Mouse (Mus musculus) hindbrain, embryonic 15.5 days (tissue): ENCODE data around the gene Tekt3. TPM values are rescaled to one million over a fixed set of nuclear protein-coding genes. Genes with fewer than 3 reads are reported as not detected.

Source experiments
- ATAC-seq: fragments of 200-750 bp; cut with Nextera tagmentation; 2 replicates; pipeline ENCODE4 v1.8.0; 2017; ENCODE audit warnings: low read depth, moderate number of reproducible peaks, moderate TSS enrichment; ENCODE audit not compliant: low FRiP score
- H3K27ac ChIP-seq: fragments of 300-500 bp; sonication (generic); replicated peaks from 2 replicates; pipeline ENCODE4 v1.5.1; 2015; ENCODE audit warnings: mild to moderate bottlenecking, inconsistent platforms
- H3K27me3 ChIP-seq: fragments of 300-500 bp; sonication (generic); 2 replicates; pipeline ENCODE4 v1.6.1; 2015; ENCODE audit warnings: control low read depth, inconsistent platforms
- H3K36me3 ChIP-seq: fragments of 300-500 bp; sonication (generic); 2 replicates; pipeline ENCODE4 v1.6.1; 2015; ENCODE audit warnings: control low read depth, inconsistent platforms
- H3K4me1 ChIP-seq: fragments of 300-500 bp; sonication (generic); replicated peaks from 2 replicates; pipeline ENCODE4 v1.6.1; 2015; ENCODE audit warnings: control low read depth, inconsistent platforms
- H3K4me2 ChIP-seq: fragments of 300-500 bp; sonication (generic); 2 replicates; pipeline ENCODE4 v1.6.1; 2015; ENCODE audit warnings: moderate library complexity, mild to moderate bottlenecking, inconsistent platforms
- H3K4me3 ChIP-seq: fragments of 300-500 bp; sonication (generic); 2 replicates; pipeline ENCODE4 v1.5.1; 2015; ENCODE audit warnings: mild to moderate bottlenecking, inconsistent platforms
- H3K9ac ChIP-seq: fragments of 300-500 bp; sonication (generic); 2 replicates; pipeline ENCODE4 v1.6.1; 2015; ENCODE audit warnings: inconsistent platforms
- H3K9me3 ChIP-seq: fragments of 300-500 bp; sonication (generic); 2 replicates; pipeline ENCODE4 v1.6.1; 2016; ENCODE audit warnings: control low read depth, inconsistent platforms
- WGBS: fragments of 180-500 bp; shearing (Covaris S2); methylation state at CpG from one replicate; pipeline ENCODE4 v1.1.7; 2015; 5-methylcytosine and 5-hydroxymethylcytosine counted together
- polyA plus RNA-seq: library from polyadenylated mRNA; unstranded; fragments of >200 nt; fragmentation: Nextera tagmentation; extraction: Ambion mirVana; gene quantifications from 2 replicates; pipeline ENCODE4 v1.2.1, GENCODE M21; 2015

The Tekt3 gene
- polyA plus RNA-seq, 1 experiment from 2014 or later = not detected

DNA sequence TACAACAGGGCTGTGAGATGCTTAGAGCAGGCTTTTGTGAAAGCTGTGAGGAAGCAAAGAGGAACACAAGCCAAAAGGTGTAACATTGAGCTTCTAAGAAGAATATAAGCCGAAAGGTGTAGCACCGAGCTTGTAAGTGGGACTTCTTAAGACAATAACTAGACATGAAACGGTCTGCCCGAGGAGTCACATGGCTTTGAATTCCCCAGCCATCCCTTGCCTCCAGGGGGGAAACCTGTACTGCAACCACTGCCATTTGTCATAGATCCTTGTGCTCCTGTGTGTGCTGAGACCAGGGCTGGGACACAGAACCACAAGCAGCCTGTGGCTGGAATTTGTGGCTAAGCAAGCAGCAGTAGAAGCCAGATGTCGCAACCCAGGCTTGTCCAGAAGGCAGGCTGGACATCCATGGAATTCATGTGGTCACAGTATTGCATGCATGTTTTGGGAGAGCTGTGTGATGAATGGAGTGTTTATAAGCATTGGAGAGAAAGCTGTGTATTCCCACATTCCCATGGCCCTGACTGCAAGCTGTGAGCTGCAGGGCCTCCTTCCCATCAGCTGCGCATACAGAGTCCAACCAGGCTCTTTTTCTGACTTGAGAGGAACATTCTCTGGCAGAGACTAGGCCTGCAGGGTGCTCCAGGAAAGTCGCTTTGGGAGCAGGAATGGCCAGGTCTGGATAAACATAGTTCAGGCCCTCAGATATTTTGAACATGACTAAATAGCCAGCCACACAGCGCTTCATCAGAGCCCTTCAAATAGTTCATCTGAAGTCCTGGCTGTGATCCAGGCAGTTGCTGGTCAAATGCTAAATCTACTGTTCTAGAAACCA, 53.6 kb downstream of the Tekt3 start:
- no peak overlapping the region for H3K4me3 ChIP-seq
- H3K9me3 ChIP-seq = no peaks in the 10 kb centered on the region
- no peaks in the 10 kb centered on the region for H3K4me1 ChIP-seq
- no peak overlapping the region for H3K4me2 ChIP-seq
- WGBS = 88% methylated on average over 8 of the region's 8 CpGs
- H3K27me3 ChIP-seq = no peaks in the 10 kb centered on the region
- H3K27ac ChIP-seq = no peak overlapping the region
- ATAC-seq = no peak
- no peaks in the 10 kb centered on the region for H3K36me3 ChIP-seq
- no peak overlapping the region for H3K9ac ChIP-seq

DNA sequence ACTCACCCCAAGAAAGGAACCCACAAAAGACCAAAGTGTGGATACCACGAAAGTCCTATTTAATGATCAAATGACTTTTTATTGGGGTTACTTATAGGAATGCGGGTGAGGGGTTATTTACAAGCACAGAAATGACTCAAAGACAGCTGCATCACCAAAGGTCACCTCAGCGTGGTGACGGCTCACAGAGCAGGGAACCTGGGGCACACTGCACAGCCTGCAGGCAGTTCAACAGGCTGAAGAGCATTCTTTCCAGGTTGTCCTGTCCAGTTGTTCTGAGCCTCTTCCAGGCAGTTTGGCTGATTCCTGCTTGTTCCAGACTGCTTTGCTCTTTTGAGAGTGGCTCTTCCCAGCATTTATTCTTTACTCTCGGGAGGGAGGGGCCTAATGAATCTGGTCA, 55.2 kb downstream of the Tekt3 start:
- Histone ChIP-seq H3K27ac (no peak overlapping the region), H3K36me3 (no peaks in the 10 kb centered on the region), H3K9me3 (no peaks in the 10 kb centered on the region), H3K27me3 (no peaks in the 10 kb centered on the region), H3K4me1 (no peaks in the 10 kb centered on the region), H3K4me3 (no peak overlapping the region), H3K4me2 (no peak overlapping the region), H3K9ac (no peak overlapping the region)
- 93% methylated on average over 5 of the region's 5 CpGs for WGBS
- no peak for ATAC-seq

DNA sequence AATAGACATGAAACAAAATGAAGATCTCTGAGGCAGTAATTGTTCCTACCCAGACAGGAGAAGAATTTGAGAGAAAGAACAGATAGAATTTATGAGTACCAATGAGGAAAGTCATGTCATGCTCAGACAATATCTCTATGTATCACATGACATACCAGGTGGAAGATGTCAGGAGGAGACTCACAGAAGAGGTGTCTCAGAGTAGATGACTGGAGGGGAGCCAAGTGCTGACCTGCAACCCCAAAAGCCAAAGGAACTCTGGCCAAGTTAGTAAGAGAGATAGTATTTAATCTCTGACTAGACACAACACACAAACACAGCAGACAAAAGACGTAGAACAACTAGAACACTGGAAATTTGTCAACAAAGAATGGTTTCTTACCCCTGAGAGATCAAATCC, 55.8 kb downstream of the Tekt3 start:
- Histone ChIP-seq H3K4me2 (no peak overlapping the region), H3K36me3 (no peaks in the 10 kb centered on the region), H3K4me3 (no peak overlapping the region), H3K9ac (no peak overlapping the region), H3K27ac (no peak overlapping the region), H3K9me3 (no peaks in the 10 kb centered on the region), H3K27me3 (no peaks in the 10 kb centered on the region), H3K4me1 (no peaks in the 10 kb centered on the region)
- ATAC-seq = no peak
- 94% methylated on average over 1 of the region's 1 CpGs for WGBS

DNA sequence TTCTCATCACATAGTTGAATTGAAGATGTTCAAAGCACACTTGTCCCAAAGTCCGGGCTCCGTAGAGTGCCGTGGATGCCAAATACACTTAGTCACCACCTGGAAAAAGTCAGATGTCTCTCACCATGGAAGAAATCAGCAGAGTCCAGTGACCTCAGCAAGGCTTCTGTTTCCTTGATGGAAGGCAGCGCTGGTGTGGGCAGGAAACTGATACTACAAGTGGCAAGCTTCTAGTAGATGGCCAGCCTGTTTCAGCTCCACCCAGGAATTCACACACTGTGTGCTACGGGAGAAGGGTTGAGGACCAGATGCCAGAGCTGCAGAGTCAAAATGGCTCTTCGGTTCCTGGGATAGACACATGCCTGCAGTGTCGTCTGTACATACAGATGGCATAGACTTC, 58.3 kb downstream of the Tekt3 start:
- H3K4me3 ChIP-seq = no peak overlapping the region
- H3K4me1 ChIP-seq = no peaks in the 10 kb centered on the region; the same call in 1 of the 2 replicates
- WGBS = 95% methylated on average over 7 of the region's 7 CpGs
- no peak for ATAC-seq
- H3K27me3 ChIP-seq = no peaks in the 10 kb centered on the region
- no peaks in the 10 kb centered on the region for H3K9me3 ChIP-seq
- H3K27ac ChIP-seq = no peak overlapping the region
- no peak overlapping the region for H3K4me2 ChIP-seq
- no peaks in the 10 kb centered on the region for H3K36me3 ChIP-seq
- H3K9ac ChIP-seq = no peak overlapping the region

DNA sequence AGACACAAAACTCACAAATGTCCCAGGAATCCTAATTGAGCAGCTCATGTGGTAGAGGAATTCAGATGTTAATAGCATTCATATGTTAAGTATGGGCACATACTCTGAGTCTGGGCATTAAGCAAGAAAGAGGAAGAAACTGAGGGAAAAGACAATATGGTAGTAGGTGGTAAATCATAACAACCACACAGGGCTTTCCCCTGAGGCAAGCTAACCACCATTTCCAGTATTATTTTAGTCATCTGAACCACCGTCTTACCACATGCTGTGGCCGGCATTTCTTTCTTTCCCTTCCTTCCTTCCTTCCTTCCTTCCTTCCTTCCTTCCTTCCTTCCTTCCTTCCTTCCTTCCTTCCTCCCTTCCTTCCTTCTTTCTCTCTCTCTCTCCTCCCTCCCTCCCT, 60.8 kb downstream of the Tekt3 start:
- Histone ChIP-seq H3K4me3 (no peak overlapping the region), H3K9me3 (no peaks in the 10 kb centered on the region), H3K9ac (no peak overlapping the region), H3K27me3 (no peaks in the 10 kb centered on the region), H3K36me3 (no peaks in the 10 kb centered on the region), H3K27ac (no peak overlapping the region), H3K4me2 (no peak overlapping the region), H3K4me1 (no peaks in the 10 kb centered on the region; the same call in 1 of the 2 replicates)
- WGBS = 70% methylated on average over 2 of the region's 2 CpGs
- no peak for ATAC-seq

DNA sequence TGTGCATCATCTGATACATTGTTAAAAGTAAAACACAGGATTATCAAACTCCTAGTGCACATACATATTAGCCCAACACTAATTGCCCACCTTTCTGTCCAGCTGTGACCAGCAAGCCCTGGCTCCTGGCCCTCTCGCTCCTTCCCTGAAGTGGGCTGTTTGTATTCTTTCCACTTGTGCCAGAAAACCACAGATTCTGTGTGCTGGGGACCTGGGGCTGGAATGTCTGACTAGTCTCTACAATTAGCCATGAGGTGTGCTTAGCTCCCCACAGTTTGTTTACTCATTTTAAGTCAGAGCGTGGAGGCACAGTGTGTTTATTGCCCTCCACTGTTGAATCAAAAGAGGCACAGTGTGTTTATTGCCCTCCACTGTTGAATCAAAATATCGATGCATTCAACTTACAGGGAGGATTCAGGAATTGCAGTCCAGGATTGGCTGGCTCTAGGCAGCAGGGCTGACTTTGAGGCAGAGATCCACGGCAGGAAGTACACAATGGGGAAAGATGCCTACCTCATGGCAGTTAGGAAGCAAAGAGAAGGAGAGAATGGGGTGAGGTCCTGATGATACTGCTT, 61.4 kb downstream of the Tekt3 start:
- Histone ChIP-seq H3K4me3 (no peak overlapping the region), H3K4me2 (no peak overlapping the region), H3K27me3 (no peaks in the 10 kb centered on the region), H3K4me1 (no peaks in the 10 kb centered on the region; the same call in 1 of the 2 replicates), H3K9ac (no peak overlapping the region), H3K27ac (no peak overlapping the region), H3K9me3 (no peaks in the 10 kb centered on the region), H3K36me3 (no peaks in the 10 kb centered on the region)
- no peak for ATAC-seq
- 51% methylated on average over 4 of the region's 4 CpGs for WGBS

DNA sequence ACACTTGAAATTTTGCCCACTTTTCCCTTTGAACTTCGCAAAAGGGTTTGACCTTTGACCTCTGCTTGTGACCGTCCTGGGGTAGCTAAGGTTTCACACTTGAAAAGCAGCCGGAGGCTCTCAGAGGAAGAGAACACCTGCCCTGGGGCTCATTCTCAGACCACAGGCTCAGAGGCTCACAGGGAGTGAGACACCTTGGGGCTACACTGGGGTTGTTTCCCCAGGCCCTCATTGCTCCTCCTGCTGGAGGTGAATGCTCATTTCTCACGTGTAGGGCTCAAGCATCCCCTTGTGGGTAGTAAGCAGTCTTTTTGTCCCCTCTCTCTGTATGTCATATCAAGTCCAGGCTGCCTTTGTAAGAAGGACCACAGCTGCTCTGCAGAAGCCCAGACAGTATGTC, 62.9 kb downstream of the Tekt3 start:
- ATAC-seq = no peak
- H3K4me2 ChIP-seq = no peak overlapping the region

DNA sequence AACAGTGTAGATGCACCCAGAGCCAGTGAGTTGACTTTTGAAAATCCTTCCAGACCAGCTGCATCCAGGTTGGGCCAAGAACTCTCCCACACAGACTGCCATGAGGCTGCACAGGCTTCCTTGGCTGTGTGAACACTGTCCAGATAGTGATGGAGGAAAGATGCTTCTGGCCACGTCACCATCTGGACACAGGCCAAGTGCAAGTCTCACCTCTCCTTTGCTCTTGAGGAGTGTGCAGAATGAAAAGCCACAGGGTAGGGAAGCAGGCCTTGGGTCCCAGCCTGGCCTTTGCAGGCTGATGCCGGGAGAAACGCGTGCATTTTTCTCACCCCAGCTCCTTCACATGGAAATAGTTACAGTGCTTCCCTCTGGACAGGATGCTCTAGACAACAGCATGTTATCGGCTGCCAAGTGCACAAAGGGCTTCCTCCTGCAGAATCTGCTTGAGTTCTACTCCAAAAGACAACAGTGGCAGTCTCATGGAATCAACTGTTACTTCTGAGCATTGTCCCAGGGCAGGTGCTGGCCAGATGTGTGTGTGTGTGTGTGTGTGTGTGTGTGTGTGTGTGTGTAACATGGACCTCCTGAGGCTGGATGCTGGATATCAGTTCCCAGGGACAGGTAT, 64.5 kb downstream of the Tekt3 start:
- H3K36me3 ChIP-seq = no peaks in the 10 kb centered on the region
- H3K4me3 ChIP-seq = no peak overlapping the region
- H3K4me1 ChIP-seq = peaks cover 7% of the 10 kb centered on the region
- H3K9me3 ChIP-seq = no peaks in the 10 kb centered on the region
- no peak overlapping the region for H3K9ac ChIP-seq
- no peak overlapping the region for H3K27ac ChIP-seq
- ATAC-seq = no peak
- no peak overlapping the region for H3K4me2 ChIP-seq
- peaks cover 23% of the 10 kb centered on the region for H3K27me3 ChIP-seq
- 58% methylated on average over 5 of the region's 5 CpGs for WGBS

More for the DNA sequence above, 62.9 kb downstream of the Tekt3 start:
- Histone ChIP-seq H3K4me1 (no peaks in the 10 kb centered on the region; the same call in 1 of the 2 replicates), H3K27me3 (peaks cover 10% of the 10 kb centered on the region), H3K9me3 (no peaks in the 10 kb centered on the region), H3K9ac (no peak overlapping the region), H3K36me3 (no peaks in the 10 kb centered on the region), H3K4me3 (no peak overlapping the region), H3K27ac (no peak overlapping the region)
- 17% methylated on average over 4 of the region's 4 CpGs for WGBS

DNA sequence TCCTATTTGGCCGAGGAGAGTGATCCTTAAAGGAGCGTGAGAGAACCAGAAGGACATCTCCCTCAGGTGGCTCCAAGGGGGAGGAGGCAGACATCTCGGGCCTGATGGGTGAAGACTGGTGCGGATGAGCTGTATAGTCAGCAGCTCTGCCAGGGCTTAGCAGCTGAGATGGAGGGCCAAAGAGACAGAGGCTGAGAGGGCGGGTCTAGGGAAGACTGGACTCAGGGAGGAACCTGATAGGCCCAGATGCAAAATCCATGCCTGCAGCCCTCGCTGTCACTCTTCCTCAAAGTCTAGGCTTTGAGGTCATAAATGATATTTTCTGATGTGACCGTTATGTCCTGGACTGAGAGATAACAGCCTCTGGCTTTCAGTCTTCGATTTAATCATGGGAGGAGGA, 65.5 kb downstream of the Tekt3 start:
- H3K4me1 ChIP-seq = peaks cover 17% of the 10 kb centered on the region
- H3K9me3 ChIP-seq = no peaks in the 10 kb centered on the region
- 87% methylated on average over 8 of the region's 8 CpGs for WGBS
- no peak overlapping the region for H3K4me3 ChIP-seq
- H3K4me2 ChIP-seq = no peak overlapping the region
- peaks cover 31% of the 10 kb centered on the region for H3K27me3 ChIP-seq
- no peak overlapping the region for H3K9ac ChIP-seq
- H3K36me3 ChIP-seq = no peaks in the 10 kb centered on the region
- no peak overlapping the region for H3K27ac ChIP-seq
- no peak for ATAC-seq

DNA sequence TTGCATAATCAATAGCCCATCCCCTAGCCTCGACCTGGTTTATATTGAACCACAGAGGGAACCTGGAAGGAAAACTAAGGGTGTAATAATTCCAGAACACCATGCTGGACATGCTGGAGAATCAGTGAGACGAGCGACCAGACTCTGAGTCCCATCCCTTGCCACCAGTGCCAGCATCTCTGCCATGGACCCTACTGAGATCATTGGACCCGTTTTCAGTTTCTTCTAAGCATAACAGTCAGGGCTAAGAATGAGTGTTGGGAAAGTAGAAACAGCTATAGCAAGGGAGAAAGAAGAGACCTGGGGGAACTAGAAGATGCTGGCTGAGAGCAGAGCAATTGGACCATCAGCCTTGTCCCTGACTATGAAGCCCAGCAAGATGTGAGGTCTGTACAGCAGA, 66.1 kb downstream of the Tekt3 start:
- H3K36me3 ChIP-seq = no peaks in the 10 kb centered on the region
- peaks cover 23% of the 10 kb centered on the region for H3K4me1 ChIP-seq
- no peak overlapping the region for H3K9ac ChIP-seq
- peaks cover 36% of the 10 kb centered on the region for H3K27me3 ChIP-seq
- ATAC-seq = no peak
- 89% methylated on average over 4 of the region's 4 CpGs for WGBS
- H3K4me3 ChIP-seq = no peak overlapping the region
- no peak overlapping the region for H3K27ac ChIP-seq
- no peaks in the 10 kb centered on the region for H3K9me3 ChIP-seq
- H3K4me2 ChIP-seq = no peak overlapping the region

DNA sequence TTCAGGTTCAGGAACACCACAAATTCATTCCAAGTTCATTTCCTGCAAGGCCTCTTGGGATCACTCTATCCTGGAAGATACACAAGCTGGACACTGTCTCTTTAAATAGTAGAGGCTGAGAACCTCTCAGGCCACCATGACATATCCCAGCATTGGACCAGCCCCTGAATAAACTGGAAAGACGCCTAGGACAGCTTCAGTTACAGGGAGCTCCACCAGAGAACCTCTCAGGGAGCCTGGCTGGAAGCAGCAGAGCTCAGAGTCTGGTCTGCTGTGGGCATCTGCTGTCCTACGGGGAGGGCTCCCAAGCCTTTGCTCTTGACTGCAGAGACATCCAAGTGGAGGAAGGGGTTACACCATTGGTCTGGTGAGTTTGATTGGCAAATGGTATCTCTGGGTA, 67.3 kb downstream of the Tekt3 start, which contains the start of gene Pmp22:
TSS of gene Pmp22 (plus strand) at position 199 of the 400 bp plus-strand sequence.
- 74% methylated on average over 2 of the region's 2 CpGs for WGBS
- Histone ChIP-seq H3K36me3 (no peaks in the 10 kb centered on the region), H3K4me2 (no peak within 1 kb of the TSS), H3K4me3 (no peak within 1 kb of the TSS), H3K9me3 (no peaks in the 10 kb centered on the region), H3K9ac (no peak within 1 kb of the TSS), H3K27ac (no peak within 1 kb of the TSS), H3K4me1 (peaks cover 32% of the 10 kb centered on the region), H3K27me3 (peaks cover 48% of the 10 kb centered on the region)
- ATAC-seq = no peak

DNA sequence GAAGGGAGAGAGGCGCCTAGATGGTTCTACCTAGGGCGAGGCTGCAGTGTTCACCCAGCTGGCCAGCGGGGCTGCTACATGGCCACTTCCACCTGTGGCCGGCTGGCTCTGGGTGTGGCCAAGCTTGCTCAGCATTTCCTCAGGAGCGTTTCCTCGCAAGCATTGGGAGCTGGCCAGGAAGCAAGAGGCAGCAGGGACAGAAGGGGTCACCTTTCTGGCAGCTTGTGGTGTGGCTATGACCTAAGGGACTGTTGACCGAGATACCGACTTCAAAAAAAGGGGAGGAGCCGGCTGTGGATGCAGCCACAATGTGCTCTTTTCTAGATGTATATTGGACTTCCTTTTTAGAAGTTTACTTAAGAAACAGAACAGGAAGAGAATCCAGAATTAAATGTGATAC, 67.9 kb downstream of the Tekt3 start:
- H3K4me3 ChIP-seq = no peak overlapping the region
- H3K27me3 ChIP-seq = peaks cover 54% of the 10 kb centered on the region
- H3K36me3 ChIP-seq = no peaks in the 10 kb centered on the region
- H3K9me3 ChIP-seq = no peaks in the 10 kb centered on the region
- peaks cover 32% of the 10 kb centered on the region for H3K4me1 ChIP-seq
- 65% methylated on average over 9 of the region's 9 CpGs for WGBS
- H3K4me2 ChIP-seq = no peak overlapping the region
- H3K27ac ChIP-seq = no peak overlapping the region
- no peak overlapping the region for H3K9ac ChIP-seq
- ATAC-seq = no peak
